Mouse (Mus musculus): Measurements from ENCODE around the gene Pltp.

DNA sequence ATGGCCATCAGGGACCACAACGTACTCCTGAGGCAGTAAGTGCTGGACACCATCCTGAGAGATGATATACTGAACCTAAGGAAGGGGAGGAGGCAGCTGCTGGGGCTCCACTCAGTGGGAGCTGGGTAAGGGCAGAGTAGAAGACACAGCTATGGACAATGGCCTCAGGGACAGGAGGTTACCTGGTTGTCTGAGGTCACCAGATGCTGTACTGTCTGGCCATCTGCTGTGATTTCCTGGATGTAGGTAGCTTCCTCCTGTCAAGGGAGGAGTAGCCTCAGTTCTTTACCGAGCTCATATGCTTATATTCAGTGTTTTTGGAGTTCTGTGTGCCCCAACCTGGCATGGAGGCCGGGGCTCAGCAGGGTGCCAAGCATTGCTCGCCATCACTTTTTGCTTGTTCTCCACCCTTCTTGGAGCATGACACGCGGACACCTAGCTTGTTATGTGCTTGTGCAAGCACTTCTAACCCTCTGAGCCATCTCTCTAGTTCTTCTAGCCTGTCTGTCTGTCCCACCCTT, 35.2 kb upstream of the Pltp start:
- no peak for TF ChIP-seq POLR2A (IDR thresholded peaks at IDR 0.05; ENCODE audit: low read depth, low read length)
- TF ChIP-seq CTCF (conservative IDR thresholded peaks at IDR 0.05; ENCODE audit: insufficient read depth, insufficient read length, low read depth, low read length), result no peak

Measured in kidney, adult 2 months (tissue).